Mouse (Mus musculus): ENCODE measurements around the gene Fam102a. TPM values are rescaled to one million over a fixed set of nuclear protein-coding genes. Genes with fewer than 3 reads are reported as not detected.

Fam102a gene
- total and polyA plus RNA-seq, 3 experiments, result 1.3 to 7.8 (median 3.8) TPM

- peaks cover 9% of the 10 kb centered on the region for H3K27me3 ChIP-seq (replicated peaks)
- H3K27ac ChIP-seq (ENCODE audit: insufficient read depth, low read depth), result no peak overlapping the region
- H3K9me3 ChIP-seq (replicated peaks; ENCODE audit: low read length), result no peaks in the 10 kb centered on the region
- H3K4me3 ChIP-seq (replicated peaks in 1 of 3; ENCODE audit: low read depth in 2 of 3, low read length in 2 of 3, poor library complexity in 1 of 3), result peak overlapping the region; percentile 57 to 69 (median 65)
- peak overlapping the region; percentile 91 for H3K4me2 ChIP-seq (ENCODE audit: insufficient read depth, low read depth, poor library complexity, severe bottlenecking)
- H3K4me1 ChIP-seq (ENCODE audit: control insufficient read depth in 1 of 2, insufficient read depth in 2 of 2), result peaks cover 10 to 27% of the 10 kb centered on the region in 2 experiments
- DNase-seq (ENCODE audit: extremely low read depth), result no peak
- dilution Hi-C loops (cut with MboI; ENCODE audit: extremely low pct_ligation_motif_present, extremely low pct_unique_long_range_greater_than_20kb, low sequenced_read_pairs), result no loop called here
- peak overlapping the region; percentile 79 for H3K9ac ChIP-seq (ENCODE audit: insufficient read depth, low read depth)
- peaks cover 0 to under 1% of the 10 kb centered on the region in 2 experiments for H3K36me3 ChIP-seq (replicated peaks in 1 of 2; ENCODE audit: control insufficient read depth in 1 of 2, insufficient read depth in 1 of 2, low read length in 1 of 2)
- no peaks in the 10 kb centered on the region for H3K79me2 ChIP-seq (replicated peaks; ENCODE audit: control insufficient read depth, extremely low read depth, insufficient read depth, poor library complexity, severe bottlenecking)
- TF ChIP-seq TCF12 (IDR thresholded peaks at IDR 0.05; ENCODE audit: low read depth, low read length) (no peak), MAX (IDR thresholded peaks at IDR 0.05; ENCODE audit: low read length) (no peak), MXI1 (IDR thresholded peaks at IDR 0.05; ENCODE audit: low read depth, low read length) (peak; percentile 60)
- in situ Hi-C loops (cut with MboI; ENCODE audit: low pct_ligation_motif_present, low pct_unique_long_range_greater_than_20kb, low sequenced_read_pairs), result no loop called here
Measured at GRCm38 (mm10) chr2:32534061-32534732, 935 bp upstream of the Fam102a start.

- DNase-seq (ENCODE audit: extremely low read depth), result no peak
- dilution Hi-C loops (cut with MboI; ENCODE audit: extremely low pct_ligation_motif_present, extremely low pct_unique_long_range_greater_than_20kb, low sequenced_read_pairs), result no loop called here
- peaks cover 12 to 30% of the 10 kb centered on the region in 2 experiments for H3K4me1 ChIP-seq (ENCODE audit: control insufficient read depth in 1 of 2, insufficient read depth in 2 of 2)
- no peaks in the 10 kb centered on the region for H3K79me2 ChIP-seq (replicated peaks; ENCODE audit: control insufficient read depth, extremely low read depth, insufficient read depth, poor library complexity, severe bottlenecking)
- peak overlapping the region; percentile 89 for H3K4me2 ChIP-seq (ENCODE audit: insufficient read depth, low read depth, poor library complexity, severe bottlenecking)
- H3K27me3 ChIP-seq (replicated peaks), result peaks cover 9% of the 10 kb centered on the region
- peak overlapping the region; percentile 81 for H3K27ac ChIP-seq (ENCODE audit: insufficient read depth, low read depth)
- H3K9ac ChIP-seq (ENCODE audit: insufficient read depth, low read depth), result peak overlapping the region; percentile 61
- no peaks in the 10 kb centered on the region for H3K9me3 ChIP-seq (replicated peaks; ENCODE audit: low read length)
- H3K36me3 ChIP-seq (replicated peaks in 1 of 2; ENCODE audit: control insufficient read depth in 1 of 2, insufficient read depth in 1 of 2, low read length in 1 of 2), result peaks cover 0 to 3% of the 10 kb centered on the region in 2 experiments
- peak overlapping the region; percentile 67 to 86 (median 69) for H3K4me3 ChIP-seq (replicated peaks in 1 of 3; ENCODE audit: low read depth in 2 of 3, low read length in 2 of 3, poor library complexity in 1 of 3)
- in situ Hi-C loops (cut with MboI; ENCODE audit: low pct_ligation_motif_present, low pct_unique_long_range_greater_than_20kb, low sequenced_read_pairs), result no loop called here
- TF ChIP-seq CHD1 (IDR thresholded peaks at IDR 0.05; ENCODE audit: low read depth, low read length), result 0 out of 2 replicates have a peak, but pooled peaks have one; percentile 20
- TF ChIP-seq KAT2A (IDR thresholded peaks at IDR 0.05; ENCODE audit: insufficient replicate concordance, low read length), result no peak
- no peak for TF ChIP-seq ZNF384 (IDR thresholded peaks at IDR 0.05; ENCODE audit: low read depth, low read length)
- no peak for TF ChIP-seq CHD2 (IDR thresholded peaks at IDR 0.05; ENCODE audit: low read length)
- no peak for TF ChIP-seq GABPA (IDR thresholded peaks at IDR 0.05; ENCODE audit: insufficient replicate concordance, low read depth, low read length)
- no peak for TF ChIP-seq HCFC1 (IDR thresholded peaks at IDR 0.05; ENCODE audit: low read depth, low read length)
- no peak for TF ChIP-seq POLR2A (IDR thresholded peaks at IDR 0.05; ENCODE audit: low read depth, low read length)
- no peak for TF ChIP-seq ZC3H11A (IDR thresholded peaks at IDR 0.05; ENCODE audit: low read depth, low read length)
- peak; percentile 35 for TF ChIP-seq UBTF (IDR thresholded peaks at IDR 0.05; ENCODE audit: low read depth, low read length)
- TF ChIP-seq ZKSCAN1 (IDR thresholded peaks at IDR 0.05; ENCODE audit: borderline replicate concordance, low read depth, low read length), result no peak
- no peak for TF ChIP-seq MAX (IDR thresholded peaks at IDR 0.05; ENCODE audit: low read length)
- TF ChIP-seq JUND (conservative IDR thresholded peaks at IDR 0.05; ENCODE audit: low read depth, low read length), result no peak
- no peak; the same call in 1 of the 2 replicates for TF ChIP-seq MXI1 (IDR thresholded peaks at IDR 0.05; ENCODE audit: low read depth, low read length)
- TF ChIP-seq JUN (IDR thresholded peaks at IDR 0.05; ENCODE audit: insufficient read depth, low read depth, low read length), result no peak
- no peak for TF ChIP-seq MAFK (IDR thresholded peaks at IDR 0.05; ENCODE audit: insufficient replicate concordance, low read length)
- TF ChIP-seq SIN3A (IDR thresholded peaks at IDR 0.05; ENCODE audit: low read length), result peak; percentile 28
- TF ChIP-seq RAD21 (IDR thresholded peaks at IDR 0.05; ENCODE audit: low read depth, low read length), result no peak
- TF ChIP-seq PAX5 (IDR thresholded peaks at IDR 0.05; ENCODE audit: low read length), result no peak
- no peak for TF ChIP-seq MAZ (IDR thresholded peaks at IDR 0.05; ENCODE audit: low read depth, low read length)
- no peak for TF ChIP-seq EP300 (IDR thresholded peaks at IDR 0.05; ENCODE audit: low read length)
- no peak for TF ChIP-seq TBP (conservative IDR thresholded peaks at IDR 0.05; ENCODE audit: low read depth, low read length)
- TF ChIP-seq RCOR1 (conservative IDR thresholded peaks at IDR 0.05; ENCODE audit: low read depth, low read length), result no peak
- TF ChIP-seq MEF2A (IDR thresholded peaks at IDR 0.05; ENCODE audit: borderline replicate concordance, low read depth, low read length), result no peak
- 0 out of 2 replicates have a peak, but pooled peaks have one; percentile 19 for TF ChIP-seq ZMIZ1 (IDR thresholded peaks at IDR 0.05; ENCODE audit: low read depth, low read length)
- TF ChIP-seq CTCF (conservative IDR thresholded peaks at IDR 0.05 in 1 of 2, IDR thresholded peaks at IDR 0.05 in 1 of 2; ENCODE audit: low read depth in 2 of 2, low read length in 2 of 2), result no peak
- peak; percentile 80 for TF ChIP-seq NRF1 (IDR thresholded peaks at IDR 0.05; ENCODE audit: low read depth, low read length)
- TF ChIP-seq NELFE (IDR thresholded peaks at IDR 0.05; ENCODE audit: low read depth, low read length), result no peak
- no peak for TF ChIP-seq E2F4 (IDR thresholded peaks at IDR 0.05; ENCODE audit: insufficient replicate concordance, low read depth, low read length)
- TF ChIP-seq TCF12 (IDR thresholded peaks at IDR 0.05; ENCODE audit: low read depth, low read length), result peak; percentile 8; the same call in 1 of the 2 replicates
- no peak for TF ChIP-seq IRF4 (IDR thresholded peaks at IDR 0.05; ENCODE audit: low read depth, low read length)
- TF ChIP-seq USF1 (IDR thresholded peaks at IDR 0.05; ENCODE audit: low read depth, low read length), result no peak
Measured at GRCm38 (mm10) chr2:32535501-32535991, 414 bp downstream of the Fam102a start.

Measured in CH12.LX (cell line).